Mouse (Mus musculus): ENCODE measurements at regions not wholly inside any gene's neighbourhood (a gene's known extent, or its start where the extent isn't known, plus 50 kb on each side); places are given as distances from the start of the nearest gene placed in this dataset.

- no peak for DNase-seq
Observed at GRCm38 (mm10) chr9:32057427-32058115, 58.4 kb upstream of the Arhgap32 start.

GRCm38 (mm10) chr9:32062740-32063139 lies 53.2 kb upstream of the Arhgap32 start:
- DNase-seq, result no peak

GRCm38 (mm10) chr9:32063541-32063940 lies 52.4 kb upstream of the Arhgap32 start:
- no peak for DNase-seq

GRCm38 (mm10) chr9:32064007-32064550 lies 51.9 kb upstream of the Arhgap32 start:
- no peak for DNase-seq
